Mouse (Mus musculus): Measurements from ENCODE around the gene Prss48.

DNA sequence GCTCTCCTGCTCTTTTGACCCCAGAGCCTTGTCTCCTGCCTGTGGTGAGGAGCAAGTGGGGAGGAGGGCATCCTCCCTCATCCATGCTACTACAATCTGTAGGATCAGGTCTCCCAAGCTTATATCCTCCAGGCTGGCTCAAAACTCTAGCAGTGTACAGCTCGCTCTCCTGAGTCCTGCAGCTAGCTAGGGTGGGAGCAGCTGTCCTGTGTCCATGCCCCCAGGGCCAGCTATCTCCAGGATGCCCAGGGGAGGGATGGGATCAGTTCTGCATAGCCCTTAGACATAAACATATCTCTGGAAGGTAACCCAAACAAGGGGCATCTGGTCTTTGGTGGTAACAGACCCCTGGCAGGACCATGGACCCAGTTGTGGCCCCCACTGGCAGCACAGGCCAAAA, 42.6 kb downstream of the Prss48 start:
- TF ChIP-seq CTCF (IDR thresholded peaks at IDR 0.05; ENCODE audit: borderline replicate concordance, insufficient read depth, low read length) (no peak), POLR2A (IDR thresholded peaks at IDR 0.05; ENCODE audit: low read depth, low read length) (no peak)
